Mouse (Mus musculus): ENCODE measurements around the gene Cel.
"Not testable (repeated sequence)": the region's sequence is repeated elsewhere in the genome, so short reads cannot be mapped to it uniquely, and the experiment has no call there.

Gene Cel

GRCm38 (mm10) chr2:28522166-28522565, 41.0 kb downstream of the Cel start:
- in situ Hi-C loops (cut with MboI; ENCODE audit: low sequenced_read_pairs) = no loop called here

GRCm38 (mm10) chr2:28521571-28522151, 41.5 kb downstream of the Cel start:
- in situ Hi-C loops (cut with MboI; ENCODE audit: low sequenced_read_pairs) = no loop called here

DNA sequence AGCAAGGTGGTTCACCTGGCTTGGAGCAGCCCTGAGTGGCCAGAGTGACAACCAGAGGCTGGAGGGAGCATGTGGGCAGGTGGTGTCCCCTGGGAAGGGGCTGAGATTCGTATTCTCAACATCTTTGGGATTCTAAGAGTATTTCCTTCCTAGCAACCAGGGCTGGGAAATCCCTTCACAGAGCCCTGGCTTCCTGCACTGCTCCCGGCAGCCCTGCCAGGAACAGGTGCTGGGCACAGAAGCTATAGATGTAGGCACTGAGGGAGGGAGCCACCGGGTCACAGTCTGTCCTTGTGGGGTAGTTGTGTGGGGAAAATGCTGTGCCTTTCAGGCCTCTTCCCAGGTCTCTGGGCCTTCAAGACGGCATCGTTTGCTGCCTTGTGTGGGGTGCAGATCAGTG, 42.6 kb downstream of the Cel start:
- in situ Hi-C loops (cut with MboI; ENCODE audit: low sequenced_read_pairs) = no loop called here

- in situ Hi-C loops (cut with MboI; ENCODE audit: low sequenced_read_pairs) = loop anchor here (5.0 kb wide), 1 partner anchor 39 kb away; no protein-coding TSS in a partner anchor
Measured at GRCm38 (mm10) chr2:28518231-28518630, 45.0 kb downstream of the Cel start.

- in situ Hi-C loops (cut with MboI; ENCODE audit: low sequenced_read_pairs) = loop anchor here (5.0 kb wide), 1 partner anchor 40 kb away; no protein-coding TSS in a partner anchor
Measured at GRCm38 (mm10) chr2:28517206-28517909, 45.8 kb downstream of the Cel start.

- in situ Hi-C loops (cut with MboI; ENCODE audit: low sequenced_read_pairs) = no loop called here
Measured at GRCm38 (mm10) chr2:28514489-28514888, 48.7 kb downstream of the Cel start.

GRCm38 (mm10) chr2:28513431-28514370, 49.5 kb downstream of the Cel start:
- in situ Hi-C loops (cut with MboI; ENCODE audit: low sequenced_read_pairs) = no loop called here

- in situ Hi-C loops (cut with MboI; ENCODE audit: low sequenced_read_pairs) = no loop called here
Measured at GRCm38 (mm10) chr2:28512798-28513401, 50.3 kb downstream of the Cel start, which contains the start of gene Ralgds. Gene Ralgds, plus strand, starts transcription at chr2:28513125.

DNA sequence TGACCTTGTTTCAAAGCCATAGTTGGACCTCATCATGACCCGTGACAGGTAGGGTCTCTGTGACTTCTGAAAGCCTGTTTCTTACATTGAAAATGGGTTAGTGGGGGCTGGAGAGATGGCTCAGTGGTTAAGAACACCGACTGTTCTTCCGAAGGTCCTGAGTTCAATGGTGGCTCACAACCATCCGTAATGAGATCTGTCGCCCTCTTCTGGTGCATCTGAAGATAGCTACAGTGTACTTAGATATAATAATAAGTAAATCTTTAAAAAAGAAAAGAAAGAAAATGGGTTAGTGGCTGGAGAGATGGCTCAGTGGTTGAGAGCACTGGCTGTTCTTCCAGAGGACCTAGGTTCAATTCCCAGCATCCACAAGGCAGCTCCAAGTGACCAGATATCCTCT, 51.6 kb downstream of the Cel start:
- in situ Hi-C loops (cut with MboI; ENCODE audit: low sequenced_read_pairs) = not testable (repeated sequence)

GRCm38 (mm10) chr2:28506291-28506690, 56.9 kb downstream of the Cel start:
- in situ Hi-C loops (cut with MboI; ENCODE audit: low sequenced_read_pairs) = no loop called here

DNA sequence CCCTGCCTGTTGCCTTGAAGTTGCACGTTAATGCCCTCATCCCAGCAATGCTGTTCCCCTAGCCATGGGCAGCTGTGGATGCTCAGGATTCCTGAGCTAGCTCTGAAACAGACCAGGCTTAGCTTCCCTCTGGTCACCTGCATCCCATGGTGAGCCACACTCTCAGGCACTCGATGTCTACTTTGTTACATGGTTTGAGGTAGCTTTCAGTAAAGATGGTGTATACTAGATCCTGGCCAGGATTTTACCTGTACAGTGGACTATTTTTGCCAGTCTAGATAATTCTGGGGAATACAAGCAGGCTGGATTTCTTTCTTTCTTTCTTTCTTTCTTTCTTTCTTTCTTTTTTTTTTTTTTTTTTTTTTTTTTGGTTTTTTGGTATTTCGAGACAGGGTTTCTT, 57.4 kb downstream of the Cel start, which contains the start of gene Gm10134:
TSS of gene Gm10134 (plus strand) at position 301 of the 400 bp plus-strand sequence.
- in situ Hi-C loops (cut with MboI; ENCODE audit: low sequenced_read_pairs) = no loop called here
